Mouse (Mus musculus): ENCODE data around the gene Ncapg2.
A peak's percentile ranks its signal among the peaks of the same experiment; 100 is the strongest.

Ncapg2 gene

GRCm38 (mm10) chr12:116449536-116449935, 44.3 kb downstream of the Ncapg2 start:
- no peak for DNase-seq

GRCm38 (mm10) chr12:116460379-116461065, 55.3 kb downstream of the Ncapg2 start:
- DNase-seq, result no peak

GRCm38 (mm10) chr12:116467030-116467429, 61.8 kb downstream of the Ncapg2 start:
- no peak for DNase-seq

DNA sequence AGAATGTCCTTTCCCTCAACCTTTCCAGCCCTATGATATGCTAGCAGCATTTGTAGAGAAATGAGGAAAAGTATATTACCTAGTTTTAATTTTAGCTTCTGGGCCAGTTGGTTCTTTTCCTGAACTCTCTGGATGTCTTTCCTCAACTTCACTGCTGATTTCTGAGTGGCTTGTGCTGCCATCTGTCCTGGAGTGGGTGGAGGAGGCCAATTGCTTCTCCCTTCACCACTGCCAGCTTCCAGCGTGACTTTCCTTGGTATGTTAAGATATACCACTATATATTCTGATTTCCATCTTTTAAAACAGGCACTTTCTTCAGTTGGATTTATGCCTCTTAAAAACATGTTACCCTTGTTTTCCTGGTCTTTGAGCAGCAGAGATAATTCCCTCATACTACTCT, 63.1 kb downstream of the Ncapg2 start:
- DNase-seq, result no peak

- no peak for DNase-seq
Observed at GRCm38 (mm10) chr12:116469096-116469495, 63.9 kb downstream of the Ncapg2 start.

GRCm38 (mm10) chr12:116473264-116473663, 68.1 kb downstream of the Ncapg2 start:
- no peak for DNase-seq

- no peak for DNase-seq
Observed at GRCm38 (mm10) chr12:116473761-116474160, 68.6 kb downstream of the Ncapg2 start.

DNA sequence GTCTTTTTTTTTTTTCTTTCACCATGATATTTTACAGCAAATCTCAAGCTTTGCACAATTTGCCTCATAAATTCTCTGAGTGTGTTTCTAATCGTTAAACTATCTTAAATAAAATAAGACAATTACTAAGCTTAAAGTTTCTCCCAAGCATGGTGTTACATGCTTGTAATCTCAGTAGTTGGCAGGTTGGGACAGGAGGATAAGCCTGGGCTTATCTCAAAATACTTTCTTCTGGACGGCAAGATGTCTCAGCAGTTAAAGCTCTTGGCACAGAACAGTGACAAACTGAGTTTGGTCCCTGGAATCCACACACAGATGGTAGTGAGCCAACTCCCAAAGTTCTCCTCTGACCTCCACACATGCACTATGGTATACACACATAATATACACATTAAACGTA, 69.5 kb downstream of the Ncapg2 start:
- no peak for DNase-seq

DNA sequence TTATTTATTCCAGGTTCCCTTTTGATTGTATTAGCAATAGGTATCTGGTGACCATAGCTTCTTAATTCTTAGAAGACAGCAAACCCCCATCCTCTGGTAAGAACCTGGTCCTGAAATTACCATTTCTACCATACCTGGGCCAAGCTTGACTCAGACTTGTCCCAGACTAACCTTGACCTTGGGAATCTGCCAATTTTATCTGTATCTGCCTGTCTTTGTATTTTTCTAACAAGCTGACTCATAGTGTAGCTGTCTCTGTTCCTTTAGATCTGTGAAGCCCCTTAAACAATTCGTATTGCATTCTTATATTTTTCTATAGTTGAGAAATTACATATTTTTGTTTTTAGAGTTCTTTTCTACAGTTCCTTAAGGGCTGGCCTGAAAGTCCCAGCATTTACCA, 73.6 kb downstream of the Ncapg2 start:
- no peak for DNase-seq

DNA sequence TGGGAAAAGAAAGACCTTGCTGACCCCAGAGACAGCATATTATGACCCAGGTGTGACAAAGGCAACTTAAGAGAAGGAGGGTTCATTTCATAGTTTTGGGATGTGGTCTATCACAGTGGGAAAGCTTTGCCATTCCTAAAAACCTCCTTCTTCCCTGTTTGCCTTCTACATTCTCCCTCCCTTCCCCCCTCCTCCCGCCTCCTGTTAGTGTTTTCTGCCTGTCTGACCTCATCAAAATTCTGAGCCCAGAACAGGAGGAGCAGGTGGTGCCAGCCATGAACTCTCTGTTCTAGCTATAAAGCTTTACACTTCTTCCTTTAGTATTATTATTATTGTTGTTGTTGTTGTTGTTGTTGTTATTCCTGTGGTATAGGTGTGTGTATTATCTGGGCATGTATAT, 76.7 kb downstream of the Ncapg2 start:
- no peak for DNase-seq

- DNase-seq, result no peak
Observed at GRCm38 (mm10) chr12:116483581-116483980, 78.4 kb downstream of the Ncapg2 start.

DNA sequence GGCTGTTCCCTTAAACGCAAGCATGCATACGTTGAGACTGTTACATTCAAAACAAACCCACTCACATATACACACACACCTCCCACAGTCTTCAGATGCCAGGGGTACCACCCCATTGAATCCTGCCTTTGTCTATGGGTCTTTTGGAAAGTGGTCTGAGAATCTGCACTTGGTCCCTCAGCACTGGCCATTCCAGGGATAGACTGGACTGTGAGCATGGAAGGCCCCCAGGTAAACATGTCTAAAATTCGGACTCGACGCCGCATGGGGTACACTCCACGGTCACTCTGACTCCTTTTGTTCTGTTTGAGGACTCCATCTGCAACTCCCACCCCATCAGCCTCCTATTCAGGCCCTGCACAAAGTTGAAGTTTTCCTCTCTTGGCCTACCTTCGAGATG, 79.8 kb downstream of the Ncapg2 start:
- DNase-seq, result no peak

DNA sequence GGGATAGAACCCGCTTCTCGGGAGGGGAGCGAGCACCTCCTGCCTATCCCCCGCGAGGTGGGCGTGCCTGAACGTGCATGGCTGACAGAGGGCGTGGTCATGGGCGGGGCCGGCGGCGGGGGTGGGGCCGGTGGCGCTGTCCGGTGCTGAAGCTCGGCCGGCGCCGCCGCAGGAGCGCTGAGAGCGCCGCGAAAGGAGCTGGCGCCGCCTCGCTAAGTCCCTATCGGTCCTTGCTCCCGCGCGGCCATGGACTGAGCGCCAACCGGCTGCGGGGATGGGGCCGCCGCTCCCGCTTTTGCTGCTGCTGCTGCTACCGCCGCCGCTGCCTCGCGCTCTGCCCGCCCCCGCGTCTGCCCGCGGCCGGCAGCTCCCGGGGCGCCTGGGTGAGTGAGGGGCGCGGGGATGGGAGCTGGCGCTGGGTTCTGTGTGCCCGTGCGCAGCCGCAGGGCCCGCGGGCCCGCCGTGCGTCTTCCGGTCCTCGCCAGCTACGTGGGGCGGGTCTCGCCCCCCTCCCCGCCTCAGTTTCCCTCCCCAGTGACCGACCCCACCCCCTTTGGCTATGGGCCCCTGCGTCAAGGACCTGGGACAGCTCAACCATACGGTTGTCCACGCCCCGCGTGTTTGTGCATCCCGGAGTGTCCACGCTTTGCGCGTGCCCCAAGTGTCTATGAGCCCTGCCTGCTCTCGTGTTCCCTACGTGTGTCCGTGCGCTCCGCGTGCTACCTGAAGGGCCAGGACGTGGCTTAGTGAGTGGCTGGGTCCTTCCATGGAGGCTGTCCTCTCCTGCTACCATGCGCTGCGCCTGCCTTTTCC, 80.6 kb downstream of the Ncapg2 start, which contains the start of gene Ptprn2:
Gene Ptprn2, plus strand, starts transcription at position 130 of the 813 bp plus-strand sequence.
- peak; percentile 81 for DNase-seq

DNA sequence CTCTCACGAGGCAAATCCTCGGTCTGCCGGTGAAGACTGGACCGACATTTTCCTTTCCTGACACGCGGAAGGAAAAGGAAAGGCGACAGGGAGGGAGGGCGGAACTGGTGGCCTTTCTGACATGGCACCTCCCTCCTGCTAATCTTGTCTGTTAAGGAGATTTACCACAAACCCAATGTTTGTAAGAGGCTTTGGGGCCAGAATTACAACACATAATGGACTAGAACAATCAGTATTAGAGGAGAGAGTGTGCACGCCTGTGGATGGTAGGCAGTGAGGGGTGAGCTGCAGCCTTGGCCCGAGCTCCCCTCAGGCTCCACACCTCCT, 81.2 kb downstream of the Ncapg2 start:
- DNase-seq, result peak; percentile 17

DNA sequence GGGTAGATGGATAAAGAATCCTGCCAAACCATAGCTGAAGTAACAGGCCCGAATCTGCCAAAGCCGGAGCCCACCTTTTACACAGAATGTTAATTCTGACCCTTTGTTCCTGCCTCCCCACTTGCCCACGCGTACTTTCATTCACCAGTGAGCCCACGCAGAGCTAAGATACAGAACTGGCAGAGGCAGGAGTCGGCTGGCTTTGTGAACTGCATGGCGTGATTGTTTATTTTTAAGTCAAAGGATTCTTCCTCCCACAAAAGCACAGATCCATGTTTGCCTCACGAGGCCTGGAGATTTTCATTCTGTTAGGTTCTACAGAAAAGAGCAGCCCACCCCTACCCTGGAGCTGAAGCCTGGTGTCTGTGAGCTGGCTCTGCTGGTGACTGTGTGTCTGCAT, 83.6 kb downstream of the Ncapg2 start:
- no peak for DNase-seq

DNA sequence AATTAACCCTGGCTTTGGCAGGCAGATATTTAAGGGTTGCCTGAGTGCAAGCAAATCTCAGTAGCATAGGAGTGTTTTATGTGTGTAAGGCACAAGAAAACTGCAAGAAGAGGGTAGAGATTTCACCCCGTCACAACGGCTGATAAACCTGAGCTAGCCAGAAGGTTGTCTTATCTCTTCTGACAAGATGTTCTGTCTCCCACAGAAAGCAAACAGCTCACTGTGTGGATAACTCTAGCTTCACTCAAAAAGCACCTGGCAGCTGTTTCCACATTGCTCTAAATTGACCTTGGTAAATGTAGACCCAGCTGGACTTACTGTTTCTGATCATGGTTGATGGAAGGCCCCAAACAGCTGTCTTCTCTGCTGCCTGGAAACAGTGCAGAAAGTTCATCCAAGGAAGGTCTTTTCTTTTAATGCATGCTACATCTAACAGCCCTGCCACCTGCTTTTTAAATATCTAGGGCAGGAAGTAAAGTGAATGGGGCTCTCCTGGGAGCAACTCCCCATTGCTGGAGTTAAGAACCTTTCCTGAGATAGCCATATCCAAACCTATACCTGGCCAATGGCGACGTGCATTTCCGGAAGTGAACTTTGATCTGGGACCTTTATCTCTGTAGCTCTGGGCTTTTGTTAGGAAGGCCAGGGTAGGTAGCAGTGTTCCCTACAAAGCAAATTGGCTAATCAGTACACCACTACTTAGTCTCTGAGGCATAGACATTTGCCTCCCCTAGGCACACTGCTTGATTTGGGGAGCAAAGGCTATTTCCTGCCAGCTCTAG, 85.6 kb downstream of the Ncapg2 start:
- DNase-seq, result no peak

- DNase-seq, result no peak
Observed at GRCm38 (mm10) chr12:116498666-116499065, 93.5 kb downstream of the Ncapg2 start.

DNA sequence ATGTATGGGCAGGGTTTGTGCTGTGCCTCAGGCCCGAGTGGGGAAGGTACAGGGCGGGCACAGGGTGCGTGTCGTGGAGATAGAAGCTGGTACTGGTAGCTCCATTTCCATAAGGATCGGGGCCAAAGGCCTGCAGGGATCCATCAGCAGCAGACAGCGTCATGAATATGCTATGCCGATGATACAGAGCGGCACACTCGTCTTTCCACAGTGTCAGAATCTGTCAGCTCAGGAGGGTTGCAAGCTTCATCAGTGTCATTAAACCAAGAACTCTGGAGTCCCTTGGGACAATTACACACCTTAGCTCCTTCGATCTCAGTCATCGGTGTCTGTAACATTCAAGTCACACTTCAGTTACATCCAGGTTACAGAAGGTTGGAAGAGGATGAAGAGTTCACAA, 95.5 kb downstream of the Ncapg2 start:
- no peak for DNase-seq

GRCm38 (mm10) chr12:116512482-116512881, 107.3 kb downstream of the Ncapg2 start:
- no peak for DNase-seq
